Mouse (Mus musculus) stomach, postnatal 0 days (tissue): ENCODE measurements around the gene Lrrc10.
A peak's percentile ranks its signal among the peaks of the same experiment; 100 is the strongest.

ENCODE experiments used
- CTCF ChIP-seq: IDR thresholded peaks from 2 replicates; pipeline ENCODE4 v1.5.1; 2016; ENCODE audit warnings: antibody characterized with exemption, low read depth, mild to moderate bottlenecking, moderate library complexity
- EP300 ChIP-seq: optimal IDR thresholded peaks from 2 replicates; pipeline ENCODE3; 2016; ENCODE audit warnings: antibody characterized with exemption

DNA sequence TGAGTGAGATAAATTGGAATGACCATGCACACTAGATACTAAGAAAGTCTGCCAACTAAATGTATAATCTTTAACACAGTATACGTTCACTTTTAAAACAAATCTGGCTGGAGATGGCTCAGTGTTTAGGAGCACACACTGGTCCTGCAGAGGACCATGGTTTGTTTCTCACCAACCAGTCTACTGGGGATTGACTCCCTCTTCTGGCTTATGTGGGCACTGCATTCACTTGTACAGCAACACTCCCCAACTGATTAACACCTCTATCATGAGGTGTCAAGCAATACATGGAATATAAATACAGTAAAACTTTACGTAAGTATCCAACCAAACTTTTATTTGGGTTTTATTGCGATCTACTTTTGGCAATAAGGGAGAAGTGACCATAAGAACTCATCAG lies 24.0 kb downstream of the Lrrc10 start:
- TF ChIP-seq CTCF (peak; percentile 44), EP300 (no peak)
